Mouse (Mus musculus): ENCODE results near the gene Pax2. TPM values are rescaled to one million over a fixed set of nuclear protein-coding genes. Genes with fewer than 3 reads are reported as not detected.

Pax2 gene
- polyA plus RNA-seq, 1 experiment, result 29.7 TPM

GRCm38 (mm10) chr19:44874928-44875327, 119.1 kb downstream of the Pax2 start:
- no peak for TF ChIP-seq POLR2A (IDR thresholded peaks at IDR 0.05; ENCODE audit: low read depth, low read length)
- TF ChIP-seq CTCF (conservative IDR thresholded peaks at IDR 0.05; ENCODE audit: insufficient read depth, insufficient read length, low read depth, low read length), result no peak
- 41% methylated on average over 6 of the region's 6 CpGs for WGBS
- DNase-seq, result no peak
- no peaks in the 10 kb centered on the region for H3K4me1 ChIP-seq (ENCODE audit: control insufficient read depth, insufficient read depth, low read length)
- H3K4me3 ChIP-seq (ENCODE audit: insufficient read depth, low read depth, low read length), result no peak overlapping the region
- H3K27me3 ChIP-seq (replicated peaks; ENCODE audit: control insufficient read depth, insufficient read depth, low read length), result no peaks in the 10 kb centered on the region
- H3K36me3 ChIP-seq (ENCODE audit: control insufficient read depth, insufficient read depth, low read length), result no peaks in the 10 kb centered on the region
- no peak overlapping the region for H3K27ac ChIP-seq (ENCODE audit: insufficient read depth, low read depth, low read length)

- no peak for TF ChIP-seq CTCF (conservative IDR thresholded peaks at IDR 0.05; ENCODE audit: insufficient read depth, insufficient read length, low read depth, low read length)
- no peak for TF ChIP-seq POLR2A (IDR thresholded peaks at IDR 0.05; ENCODE audit: low read depth, low read length)
- no peaks in the 10 kb centered on the region for H3K36me3 ChIP-seq (ENCODE audit: control insufficient read depth, insufficient read depth, low read length)
- no peaks in the 10 kb centered on the region for H3K27me3 ChIP-seq (replicated peaks; ENCODE audit: control insufficient read depth, insufficient read depth, low read length)
- H3K27ac ChIP-seq (ENCODE audit: insufficient read depth, low read depth, low read length), result no peak overlapping the region
- no peaks in the 10 kb centered on the region for H3K4me1 ChIP-seq (ENCODE audit: control insufficient read depth, insufficient read depth, low read length)
- WGBS, result 90% methylated on average over 1 of the region's 1 CpGs
- H3K4me3 ChIP-seq (ENCODE audit: insufficient read depth, low read depth, low read length), result no peak overlapping the region
- no peak for DNase-seq
Observed at GRCm38 (mm10) chr19:44875718-44876117, 119.9 kb downstream of the Pax2 start.

- Histone ChIP-seq H3K4me1 (ENCODE audit: control insufficient read depth, insufficient read depth, low read length) (peaks cover 7% of the 10 kb centered on the region; the same call in 1 of the 2 replicates), H3K27me3 (replicated peaks; ENCODE audit: control insufficient read depth, insufficient read depth, low read length) (no peaks in the 10 kb centered on the region), H3K36me3 (ENCODE audit: control insufficient read depth, insufficient read depth, low read length) (no peaks in the 10 kb centered on the region), H3K4me3 (ENCODE audit: insufficient read depth, low read depth, low read length) (no peak overlapping the region), H3K27ac (ENCODE audit: insufficient read depth, low read depth, low read length) (no peak overlapping the region)
- WGBS, result 90% methylated on average over 7 of the region's 7 CpGs
- TF ChIP-seq POLR2A (IDR thresholded peaks at IDR 0.05; ENCODE audit: low read depth, low read length) (no peak), CTCF (conservative IDR thresholded peaks at IDR 0.05; ENCODE audit: insufficient read depth, insufficient read length, low read depth, low read length) (no peak)
- no peak for DNase-seq
Observed at GRCm38 (mm10) chr19:44876529-44876928, 120.7 kb downstream of the Pax2 start.

- peak; percentile 43 for DNase-seq
- Histone ChIP-seq H3K4me3 (ENCODE audit: insufficient read depth, low read depth, low read length) (peak overlapping the region; percentile 7; the same call in 1 of the 2 replicates), H3K27me3 (replicated peaks; ENCODE audit: control insufficient read depth, insufficient read depth, low read length) (no peaks in the 10 kb centered on the region)
Observed at GRCm38 (mm10) chr19:44882552-44883024, 126.7 kb downstream of the Pax2 start.

GRCm38 (mm10) chr19:44884331-44884730, 128.5 kb downstream of the Pax2 start:
- Histone ChIP-seq H3K27me3 (replicated peaks; ENCODE audit: control insufficient read depth, insufficient read depth, low read length) (no peaks in the 10 kb centered on the region), H3K36me3 (ENCODE audit: control insufficient read depth, insufficient read depth, low read length) (no peaks in the 10 kb centered on the region), H3K4me3 (ENCODE audit: insufficient read depth, low read depth, low read length) (no peak overlapping the region), H3K4me1 (ENCODE audit: control insufficient read depth, insufficient read depth, low read length) (peaks cover 7% of the 10 kb centered on the region), H3K27ac (ENCODE audit: insufficient read depth, low read depth, low read length) (no peak overlapping the region)
- TF ChIP-seq POLR2A (IDR thresholded peaks at IDR 0.05; ENCODE audit: low read depth, low read length) (no peak), CTCF (conservative IDR thresholded peaks at IDR 0.05; ENCODE audit: insufficient read depth, insufficient read length, low read depth, low read length) (no peak)
- 73% methylated on average over 3 of the region's 3 CpGs for WGBS
- no peak for DNase-seq

More at GRCm38 (mm10) chr19:44882552-44883024, 126.7 kb downstream of the Pax2 start:
- H3K27ac ChIP-seq (ENCODE audit: insufficient read depth, low read depth, low read length), result no peak overlapping the region
- TF ChIP-seq POLR2A (IDR thresholded peaks at IDR 0.05; ENCODE audit: low read depth, low read length) (no peak), CTCF (conservative IDR thresholded peaks at IDR 0.05; ENCODE audit: insufficient read depth, insufficient read length, low read depth, low read length) (no peak)
- no peaks in the 10 kb centered on the region for H3K36me3 ChIP-seq (ENCODE audit: control insufficient read depth, insufficient read depth, low read length)
- H3K4me1 ChIP-seq (ENCODE audit: control insufficient read depth, insufficient read depth, low read length), result peaks cover 7% of the 10 kb centered on the region
- WGBS, result 11% methylated on average over 31 of the region's 31 CpGs

GRCm38 (mm10) chr19:44886475-44886874, 130.6 kb downstream of the Pax2 start:
- no peak overlapping the region for H3K27ac ChIP-seq (ENCODE audit: insufficient read depth, low read depth, low read length)
- WGBS, result 67% methylated on average over 3 of the region's 3 CpGs
- DNase-seq, result no peak
- H3K4me1 ChIP-seq (ENCODE audit: control insufficient read depth, insufficient read depth, low read length), result no peaks in the 10 kb centered on the region; the same call in 1 of the 2 replicates
- no peak overlapping the region for H3K4me3 ChIP-seq (ENCODE audit: insufficient read depth, low read depth, low read length)
- TF ChIP-seq CTCF (conservative IDR thresholded peaks at IDR 0.05; ENCODE audit: insufficient read depth, insufficient read length, low read depth, low read length), result no peak
- no peaks in the 10 kb centered on the region for H3K27me3 ChIP-seq (replicated peaks; ENCODE audit: control insufficient read depth, insufficient read depth, low read length)
- H3K36me3 ChIP-seq (ENCODE audit: control insufficient read depth, insufficient read depth, low read length), result no peaks in the 10 kb centered on the region

Other genes with a start within 250 kb of the Pax2 start
- gene Sec31b, start 210.2 kb upstream of the Pax2 start, polyA plus RNA-seq (2012; rRNA removed), result 5.3 and 6.8 TPM in 2 replicates
- gene Gm20538, start 203.2 kb upstream of the Pax2 start, polyA plus RNA-seq (2012; rRNA removed), result not detected in 2 replicates
- 1,573 and 1,885 TPM in 2 replicates for gene Ndufb8, start 200.6 kb upstream of the Pax2 start, polyA plus RNA-seq (2012; rRNA removed)
- 16.4 and 17.0 TPM in 2 replicates for gene Hif1an, start 193.2 kb upstream of the Pax2 start, polyA plus RNA-seq (2012; rRNA removed)
- 10.5 and 31.1 TPM in 2 replicates for gene Slf2, start 175.1 kb downstream of the Pax2 start, polyA plus RNA-seq (2012; rRNA removed)
- 92.2 and 119 TPM in 2 replicates for gene Sema4g, start 233.1 kb downstream of the Pax2 start, polyA plus RNA-seq (2012; rRNA removed)
- 14.8 and 15.0 TPM in 2 replicates for gene Twnk, start 249.6 kb downstream of the Pax2 start, polyA plus RNA-seq (2012; rRNA removed)

Data from kidney, adult 2 months (tissue).